Mouse (Mus musculus) heart, embryonic 16.5 days (tissue): ENCODE data around the gene Eng. TPM values are rescaled to one million over a fixed set of nuclear protein-coding genes. Genes with fewer than 3 reads are reported as not detected.

Source experiments
- ATAC-seq: fragments of 200-750 bp; cut with Nextera tagmentation; replicated peaks from 2 replicates; pipeline ENCODE4 v1.8.0; 2017; ENCODE audit warnings: moderate number of reproducible peaks; ENCODE audit not compliant: insufficient read depth, low FRiP score; ENCODE audit errors: extremely low read depth
- H3K27ac ChIP-seq: fragments of 300-500 bp; sonication (generic); 2 replicates; pipeline ENCODE4 v1.5.1; 2014; ENCODE audit warnings: mild to moderate bottlenecking, low read length, control low read depth, moderate library complexity
- H3K27me3 ChIP-seq: fragments of 300-500 bp; sonication (generic); 2 replicates; pipeline ENCODE4 v1.6.1; 2014; ENCODE audit warnings: low read length, mixed read lengths; ENCODE audit not compliant: control insufficient read depth, insufficient read depth
- H3K36me3 ChIP-seq: fragments of 300-500 bp; sonication (generic); 2 replicates; pipeline ENCODE4 v1.6.1; 2014; ENCODE audit not compliant: control insufficient read depth, insufficient read depth
- H3K4me1 ChIP-seq: fragments of 300-500 bp; sonication (generic); 2 replicates; pipeline ENCODE4 v1.6.1; 2014; ENCODE audit warnings: low read length, mixed read lengths; ENCODE audit not compliant: control insufficient read depth, insufficient read depth
- H3K4me2 ChIP-seq: fragments of 300-500 bp; sonication (generic); 2 replicates; pipeline ENCODE4 v1.6.1; 2014; ENCODE audit warnings: low read depth, mild to moderate bottlenecking, control low read depth, low read length
- H3K4me3 ChIP-seq: fragments of 300-500 bp; sonication (generic); 2 replicates; pipeline ENCODE4 v1.5.1; 2014; ENCODE audit warnings: mild to moderate bottlenecking, control low read depth, low read length
- H3K9ac ChIP-seq: fragments of 300-500 bp; sonication (generic); 2 replicates; pipeline ENCODE4 v1.6.1; 2014; ENCODE audit warnings: low read length, control low read depth
- H3K9me3 ChIP-seq: fragments of 300-500 bp; sonication (generic); replicated peaks from 2 replicates; pipeline ENCODE4 v1.6.1; 2016; ENCODE audit warnings: low read length; ENCODE audit not compliant: control insufficient read depth
- WGBS: fragments of 180-500 bp; shearing (Covaris S2); extraction: QIAGEN DNeasy Blood & Tissue Kit; methylation state at CpG from one replicate; pipeline ENCODE4 v1.1.7; 2014; 5-methylcytosine and 5-hydroxymethylcytosine counted together
- polyA plus RNA-seq: library from polyadenylated mRNA; unstranded; fragments of >200 nt; fragmentation: Nextera tagmentation; extraction: Ambion mirVana; gene quantifications from 2 replicates; pipeline ENCODE4 v1.2.1, GENCODE M21; 2015

The Eng gene
- polyA plus RNA-seq, 1 experiment from 2014 or later, result 170 TPM

DNA sequence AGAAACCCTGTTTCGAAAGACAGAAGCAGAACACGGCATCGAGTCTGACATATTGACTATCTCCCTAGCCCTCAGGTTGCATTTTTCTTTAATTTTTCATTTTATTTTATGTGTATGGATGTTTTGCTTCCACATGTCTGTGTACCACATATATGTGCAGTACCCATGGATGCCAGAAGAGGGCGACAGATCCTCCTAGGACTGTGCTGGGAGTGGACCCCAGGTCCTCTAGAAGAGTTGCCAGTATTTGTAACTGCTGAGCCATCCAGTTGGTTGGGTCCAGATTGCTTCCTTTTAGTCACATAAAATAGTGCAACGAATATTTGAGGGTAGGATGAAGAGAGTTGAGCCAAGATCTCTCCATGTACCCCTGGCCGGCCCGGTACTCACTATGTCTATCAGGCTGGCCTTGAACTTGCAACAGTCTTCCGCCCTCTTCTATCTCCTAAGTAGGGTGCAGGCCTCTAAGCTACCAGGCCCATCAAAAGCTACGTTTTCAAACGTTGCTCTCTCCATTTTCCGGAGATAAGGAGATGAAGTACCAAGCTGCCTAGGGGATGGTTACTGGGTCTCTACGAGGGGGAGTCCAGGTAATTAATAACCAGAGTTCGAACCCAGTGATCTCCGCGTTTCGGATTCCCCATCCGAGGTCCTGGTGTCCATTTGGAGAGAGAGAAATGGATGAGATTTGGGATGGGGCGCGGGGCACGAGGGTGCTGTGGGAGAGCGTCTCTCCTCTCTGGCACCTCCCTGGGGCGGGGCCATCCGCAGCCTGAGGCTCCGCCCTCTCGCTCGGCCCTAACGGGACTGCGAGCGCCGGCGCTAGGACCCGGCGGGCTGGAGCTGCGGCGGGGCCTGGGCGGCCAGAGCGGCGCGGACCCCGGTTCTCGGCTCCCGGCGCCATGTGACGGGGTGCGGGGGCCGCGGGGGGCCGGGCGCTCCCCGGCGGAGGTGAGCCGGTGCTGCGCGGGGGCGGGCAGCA lies 39.9 kb upstream of the Eng start:
- 14% methylated on average over 47 of the region's 55 CpGs for WGBS
- Histone ChIP-seq H3K4me3 (peak overlapping the region; percentile 80), H3K4me1 (peaks cover 50% of the 10 kb centered on the region), H3K36me3 (no peaks in the 10 kb centered on the region), H3K27ac (peak overlapping the region; percentile 64), H3K9me3 (no peaks in the 10 kb centered on the region), H3K4me2 (peak overlapping the region; percentile 92), H3K27me3 (no peaks in the 10 kb centered on the region), H3K9ac (peak overlapping the region; percentile 88)
- ATAC-seq, result peak; percentile 63

- WGBS, result 6% methylated on average over 34 of the region's 34 CpGs
- H3K4me1 ChIP-seq, result peaks cover 47% of the 10 kb centered on the region
- ATAC-seq, result no peak
Measured at GRCm38 (mm10) chr2:32607262-32607947, 39.0 kb upstream of the Eng start.

DNA sequence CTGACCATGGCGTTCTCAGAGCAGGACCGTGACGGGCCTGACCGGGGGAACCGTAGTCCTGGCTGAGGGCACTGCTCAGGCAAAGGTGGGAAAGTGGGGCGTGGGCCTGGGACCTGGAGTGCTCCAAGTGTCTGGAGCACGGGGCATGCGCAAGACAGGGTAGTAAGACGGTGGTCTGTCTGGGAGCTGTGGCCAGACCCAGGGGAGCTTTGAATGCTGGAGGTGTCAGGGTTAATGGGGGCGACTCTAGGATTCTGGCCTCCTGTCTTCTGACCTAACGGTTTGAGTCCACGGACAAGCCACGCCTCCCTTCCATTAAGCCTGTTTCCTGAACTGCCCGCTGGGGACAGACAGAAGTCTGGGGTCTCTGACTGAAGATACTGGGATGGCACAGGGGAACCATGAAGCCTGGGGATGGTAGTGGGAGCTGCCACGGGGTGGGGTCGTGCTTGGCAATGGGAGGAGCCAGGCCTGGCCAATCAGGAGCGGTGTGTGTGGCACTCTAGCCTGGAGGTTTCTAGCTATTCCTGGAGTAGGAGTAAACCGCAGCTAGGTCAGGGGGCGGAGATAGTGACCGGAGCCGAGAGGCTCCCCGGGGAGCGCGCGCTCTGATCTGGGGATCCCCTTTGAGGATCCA lies 38.1 kb upstream of the Eng start:
- Histone ChIP-seq H3K36me3 (peaks cover 5% of the 10 kb centered on the region; the same call in 1 of the 2 replicates), H3K4me1 (peaks cover 46% of the 10 kb centered on the region), H3K9ac (peak overlapping the region; percentile 78), H3K9me3 (no peaks in the 10 kb centered on the region), H3K4me2 (peak overlapping the region; percentile 92), H3K27me3 (no peaks in the 10 kb centered on the region), H3K4me3 (peak overlapping the region; percentile 80), H3K27ac (peak overlapping the region; percentile 97)
- 4% methylated on average over 25 of the region's 25 CpGs for whole genome bisulfite sequencing
- peak; percentile 81 for ATAC-seq

More at GRCm38 (mm10) chr2:32607262-32607947, 39.0 kb upstream of the Eng start:
- peak overlapping the region; percentile 80 for H3K4me3 ChIP-seq
- H3K27me3 ChIP-seq, result no peaks in the 10 kb centered on the region
- peak overlapping the region; percentile 92 for H3K4me2 ChIP-seq
- no peaks in the 10 kb centered on the region for H3K9me3 ChIP-seq
- H3K36me3 ChIP-seq, result no peaks in the 10 kb centered on the region
- peak overlapping the region; percentile 97 for H3K27ac ChIP-seq
- peak overlapping the region; percentile 88 for H3K9ac ChIP-seq

DNA sequence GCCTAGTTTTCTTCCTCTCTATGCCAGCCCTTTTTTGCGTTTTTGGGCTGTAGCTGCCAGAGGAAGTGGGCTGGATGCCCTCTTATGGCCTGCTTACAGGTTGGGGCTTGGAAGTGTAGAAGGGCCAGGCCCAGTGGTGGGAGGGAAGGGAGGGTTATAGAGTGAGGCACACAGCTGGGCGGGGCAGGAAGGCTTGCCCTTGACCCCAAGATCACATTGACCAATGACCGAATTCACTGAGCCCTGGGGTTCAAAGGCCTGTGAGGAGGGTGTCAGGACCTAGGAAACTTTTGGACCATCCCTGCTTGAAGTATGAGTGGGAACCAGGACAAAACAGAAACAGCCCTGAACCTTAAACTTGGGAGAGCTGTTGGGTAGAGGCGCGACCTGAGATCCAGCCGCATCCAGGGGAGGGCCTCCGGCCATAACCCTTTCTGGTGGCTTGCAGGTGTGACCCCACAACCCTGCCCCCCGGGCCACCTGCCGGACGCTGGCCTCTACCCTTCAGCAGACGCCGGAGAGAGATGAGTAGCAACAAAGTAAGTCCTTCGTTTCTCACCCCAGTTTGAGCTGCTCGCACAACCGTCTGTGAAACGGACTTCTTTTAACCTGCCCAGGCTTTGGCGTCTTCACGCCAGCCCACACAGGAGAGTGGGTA lies 37.5 kb upstream of the Eng start:
- Histone ChIP-seq H3K27me3 (no peaks in the 10 kb centered on the region), H3K4me2 (peak overlapping the region; percentile 92), H3K9ac (peak overlapping the region; percentile 78), H3K9me3 (no peaks in the 10 kb centered on the region), H3K4me3 (peak overlapping the region; percentile 80), H3K36me3 (peaks cover 5% of the 10 kb centered on the region; the same call in 1 of the 2 replicates), H3K27ac (peak overlapping the region; percentile 97), H3K4me1 (peaks cover 48% of the 10 kb centered on the region)
- 39% methylated on average over 18 of the region's 18 CpGs for WGBS
- peak; percentile 66 for ATAC-seq

GRCm38 (mm10) chr2:32610610-32611229 lies 35.7 kb upstream of the Eng start:
- H3K27ac ChIP-seq, result peak overlapping the region; percentile 69
- H3K4me1 ChIP-seq, result peaks cover 44% of the 10 kb centered on the region

GRCm38 (mm10) chr2:32612274-32612673 lies 34.1 kb upstream of the Eng start:
- H3K27me3 ChIP-seq, result no peaks in the 10 kb centered on the region
- H3K4me3 ChIP-seq, result no peak overlapping the region
- H3K9me3 ChIP-seq, result no peaks in the 10 kb centered on the region
- ATAC-seq, result no peak
- whole genome bisulfite sequencing, result 77% methylated on average over 26 of the region's 26 CpGs
- peaks cover 40% of the 10 kb centered on the region for H3K4me1 ChIP-seq
- H3K27ac ChIP-seq, result no peak overlapping the region
- H3K4me2 ChIP-seq, result no peak overlapping the region
- peaks cover 20% of the 10 kb centered on the region for H3K36me3 ChIP-seq
- no peak overlapping the region for H3K9ac ChIP-seq

More at GRCm38 (mm10) chr2:32610610-32611229, 35.7 kb upstream of the Eng start:
- Histone ChIP-seq H3K9me3 (no peaks in the 10 kb centered on the region), H3K4me2 (peak overlapping the region; percentile 92), H3K4me3 (peak overlapping the region; percentile 60), H3K9ac (peak overlapping the region; percentile 69), H3K27me3 (no peaks in the 10 kb centered on the region), H3K36me3 (peaks cover 12% of the 10 kb centered on the region)
- WGBS, result 8% methylated on average over 23 of the region's 23 CpGs
- ATAC-seq, result no peak

GRCm38 (mm10) chr2:32617109-32617508 lies 29.3 kb upstream of the Eng start:
- no peak for ATAC-seq
- Histone ChIP-seq H3K4me3 (no peak overlapping the region), H3K27ac (no peak overlapping the region), H3K4me2 (no peak overlapping the region), H3K9ac (no peak overlapping the region), H3K36me3 (peaks cover 37% of the 10 kb centered on the region), H3K9me3 (peaks cover 3% of the 10 kb centered on the region; the same call in 1 of the 2 replicates), H3K27me3 (no peaks in the 10 kb centered on the region), H3K4me1 (peaks cover 33% of the 10 kb centered on the region)
- 95% methylated on average over 1 of the region's 1 CpGs for WGBS

GRCm38 (mm10) chr2:32617601-32618000 lies 28.8 kb upstream of the Eng start:
- Histone ChIP-seq H3K4me2 (no peak overlapping the region), H3K36me3 (peaks cover 37% of the 10 kb centered on the region)
- 93% methylated on average over 4 of the region's 4 CpGs for WGBS

More at GRCm38 (mm10) chr2:32617601-32618000, 28.8 kb upstream of the Eng start:
- Histone ChIP-seq H3K9ac (no peak overlapping the region), H3K9me3 (peaks cover 3% of the 10 kb centered on the region; the same call in 1 of the 2 replicates), H3K4me1 (peaks cover 35% of the 10 kb centered on the region), H3K27ac (no peak overlapping the region), H3K27me3 (no peaks in the 10 kb centered on the region), H3K4me3 (no peak overlapping the region)
- ATAC-seq, result no peak
